Mouse (Mus musculus): ENCODE measurements around the gene Cep350.
A peak's percentile ranks its signal among the peaks of the same experiment; 100 is the strongest.

Gene Cep350

GRCm38 (mm10) chr1:155809706-155810442 lies 163.2 kb downstream of the Cep350 start:
- peak in 1 of 2 experiments; percentile 21 for DNase-seq (ENCODE audit: low spot score in 2 of 2)

GRCm38 (mm10) chr1:155808261-155808660 lies 164.8 kb downstream of the Cep350 start:
- DNase-seq (ENCODE audit: low spot score in 2 of 2) = no peak

GRCm38 (mm10) chr1:155805607-155806006 lies 167.4 kb downstream of the Cep350 start:
- DNase-seq (ENCODE audit: low spot score in 2 of 2) = no peak

- peak in 1 of 2 experiments; percentile 29 for DNase-seq (ENCODE audit: low spot score in 2 of 2)
Measured at GRCm38 (mm10) chr1:155801014-155801991, 171.8 kb downstream of the Cep350 start.

- DNase-seq (ENCODE audit: low spot score in 2 of 2) = no peak
Measured at GRCm38 (mm10) chr1:155798000-155798399, 175.1 kb downstream of the Cep350 start.

GRCm38 (mm10) chr1:155797425-155797824 lies 175.6 kb downstream of the Cep350 start:
- DNase-seq (ENCODE audit: low spot score in 2 of 2) = no peak

- no peak for DNase-seq (ENCODE audit: low spot score in 2 of 2)
Measured at GRCm38 (mm10) chr1:155796757-155797405, 176.2 kb downstream of the Cep350 start.

GRCm38 (mm10) chr1:155795791-155796233 lies 177.2 kb downstream of the Cep350 start:
- no peak for DNase-seq (ENCODE audit: low spot score in 2 of 2)
